Mouse (Mus musculus) myocyte (in vitro differentiated cells): ENCODE measurements around the gene Prss34. TPM values are rescaled to one million over a fixed set of nuclear protein-coding genes. Genes with fewer than 3 reads are reported as not detected.

Experiments used
- H3K27me3 ChIP-seq: one replicate; pipeline ENCODE4 v1.6.1; 2011; ENCODE audit not compliant: control insufficient read depth, insufficient read depth, insufficient read length
- H3K36me3 ChIP-seq: one replicate; pipeline ENCODE4 v1.6.1; 2011; ENCODE audit not compliant: control insufficient read depth, insufficient read depth
- H3K4me2 ChIP-seq: one replicate; pipeline ENCODE4 v1.6.1; 2011; ENCODE audit warnings: low read depth, control low read depth
- H3K4me3 ChIP-seq: one replicate; pipeline ENCODE4 v1.5.1; 2011; ENCODE audit warnings: mild to moderate bottlenecking, control low read depth, moderate library complexity
- H3K79me2 ChIP-seq: one replicate; pipeline ENCODE4 v1.6.1; 2011; ENCODE audit not compliant: control insufficient read depth, insufficient read depth
- H3ac ChIP-seq: one replicate; pipeline ENCODE4 v1.6.1; 2011; ENCODE audit not compliant: control insufficient read depth, insufficient read length
- CEBPB ChIP-seq: IDR thresholded peaks from 2 replicates; pipeline ENCODE4 v1.6.1; 2011; ENCODE audit warnings: mild to moderate bottlenecking, moderate library complexity; ENCODE audit not compliant: poor library complexity, insufficient read depth, severe bottlenecking
- E2F4 ChIP-seq: IDR thresholded peaks from one replicate; pipeline ENCODE4 v1.6.1; 2011; ENCODE audit warnings: mild to moderate bottlenecking, control low read depth, moderate library complexity; ENCODE audit not compliant: insufficient read depth
- MAX ChIP-seq: IDR thresholded peaks from one replicate; pipeline ENCODE4 v1.6.1; 2011; ENCODE audit warnings: low read depth, mild to moderate bottlenecking, control low read depth
- MYOD1 ChIP-seq, 3 experiments: IDR thresholded peaks; one replicate each; pipeline ENCODE4 v1.6.1; 2011; ENCODE audit warnings: control low read depth in 2 of 3, low read depth in 2 of 3, mild to moderate bottlenecking in 2 of 3, moderate library complexity in 1 of 3; ENCODE audit not compliant: insufficient read length in 2 of 3, control insufficient read depth in 1 of 3
- MYOG ChIP-seq, 3 experiments: IDR thresholded peaks; one replicate each; pipeline ENCODE4 v1.6.1; 2011; ENCODE audit warnings: control low read depth in 2 of 3, low read depth in 2 of 3, mild to moderate bottlenecking in 2 of 3; ENCODE audit not compliant: insufficient read length in 2 of 3, control insufficient read depth in 1 of 3, insufficient read depth in 1 of 3
- POLR2A ChIP-seq: IDR thresholded peaks from one replicate; pipeline ENCODE4 v1.6.1; 2011; ENCODE audit warnings: low read depth, mild to moderate bottlenecking, control low read depth, moderate library complexity; ENCODE audit not compliant: insufficient read length
- POLR2AphosphoS2 ChIP-seq: IDR thresholded peaks from one replicate; pipeline ENCODE4 v1.6.1; 2011; ENCODE audit warnings: low read depth, control low read depth; ENCODE audit not compliant: insufficient read length
- REST ChIP-seq: IDR thresholded peaks from one replicate; pipeline ENCODE4 v1.6.1; 2011; ENCODE audit warnings: mild to moderate bottlenecking, control low read depth, moderate library complexity; ENCODE audit not compliant: insufficient read depth, insufficient read length
- SRF ChIP-seq: IDR thresholded peaks from one replicate; pipeline ENCODE4 v1.6.1; 2011; ENCODE audit warnings: low read depth; ENCODE audit not compliant: control insufficient read depth, insufficient read length
- TCF12 ChIP-seq: IDR thresholded peaks from one replicate; pipeline ENCODE4 v1.6.1; 2011; ENCODE audit warnings: mild to moderate bottlenecking, control low read depth; ENCODE audit not compliant: poor library complexity, insufficient read depth, severe bottlenecking
- TCF3 ChIP-seq: IDR thresholded peaks from one replicate; pipeline ENCODE4 v1.6.1; 2011; ENCODE audit warnings: low read depth, control low read depth; ENCODE audit not compliant: insufficient read length
- USF1 ChIP-seq: IDR thresholded peaks from one replicate; pipeline ENCODE4 v1.6.1; 2011; ENCODE audit warnings: low read depth, mild to moderate bottlenecking, control low read depth, moderate library complexity
- polyA plus RNA-seq: library from polyadenylated mRNA; unstranded; fragments of >200 nt; fragmentation: generic; extraction: Trizol; gene quantifications from one replicate; pipeline ENCODE4 v1.2.1, GENCODE M21; 2012; ENCODE audit warnings: missing spikeins

Gene Prss34
- polyA plus RNA-seq, 1 experiment: not detected

- H3ac ChIP-seq: no peak within 1 kb of the TSS
- H3K4me2 ChIP-seq: no peak within 1 kb of the TSS
- TF ChIP-seq CEBPB: no peak
- no peak for TF ChIP-seq POLR2A
- TF ChIP-seq TCF3: no peak
- no peak for TF ChIP-seq REST
- TF ChIP-seq POLR2AphosphoS2: no peak
- TF ChIP-seq MYOG (IDR thresholded peaks at IDR 0.05; ENCODE audit: control insufficient read depth in 1 of 3, insufficient read depth in 1 of 3, insufficient read length in 2 of 3, low read depth in 2 of 3): no peak
- no peak for TF ChIP-seq E2F4
- TF ChIP-seq TCF12: no peak
- TF ChIP-seq MAX: no peak
- TF ChIP-seq MYOD1 (IDR thresholded peaks at IDR 0.05; ENCODE audit: control insufficient read depth in 1 of 3, insufficient read length in 2 of 3, low read depth in 2 of 3): no peak
- TF ChIP-seq USF1: no peak
- TF ChIP-seq SRF: no peak
- H3K27me3 ChIP-seq: peaks cover 15% of the 10 kb centered on the region
- H3K79me2 ChIP-seq: no peaks in the 10 kb centered on the region
- H3K4me3 ChIP-seq: no peak within 1 kb of the TSS
- no peaks in the 10 kb centered on the region for H3K36me3 ChIP-seq
Measured at GRCm38 (mm10) chr17:25345462-25345861, 47.3 kb downstream of the Prss34 start, which contains the start of gene Tpsab1. Tpsab1 (minus strand) TSS chr17:25345562.

Other genes starting within 250 kb of the Prss34 start
- gene Tmem204, start 214.8 kb upstream of the Prss34 start, polyA plus RNA-seq: 0.43 TPM
- 14.4 TPM for gene Telo2, start 182.4 kb upstream of the Prss34 start, polyA plus RNA-seq
- gene Ptx4, start 177.6 kb upstream of the Prss34 start, polyA plus RNA-seq: not detected
- gene Clcn7, start 165.0 kb upstream of the Prss34 start, polyA plus RNA-seq: 22.9 TPM
- not detected for gene Ccdc154, start 135.9 kb upstream of the Prss34 start, polyA plus RNA-seq
- gene Gm38655, start 122.9 kb upstream of the Prss34 start, polyA plus RNA-seq: not detected
- gene BC003965, start 113.8 kb upstream of the Prss34 start, polyA plus RNA-seq: 13.7 TPM
- gene Unkl, start 110.0 kb upstream of the Prss34 start, polyA plus RNA-seq: 1.9 TPM
- gene Gnptg, start 58.3 kb upstream of the Prss34 start, polyA plus RNA-seq: 26.5 TPM
- gene Tsr3, start 58.2 kb upstream of the Prss34 start, polyA plus RNA-seq: 44.7 TPM
- gene Baiap3, start 42.0 kb upstream of the Prss34 start, polyA plus RNA-seq: 0.01 TPM
- 246 TPM for gene Ube2i, start 23.8 kb upstream of the Prss34 start, polyA plus RNA-seq
- not detected for gene Prss28, start 10.3 kb downstream of the Prss34 start, polyA plus RNA-seq
- gene Prss29, start 20.3 kb downstream of the Prss34 start, polyA plus RNA-seq: not detected
- 0.47 TPM for gene Tpsab1, start 47.2 kb downstream of the Prss34 start, polyA plus RNA-seq
- gene Tpsb2, start 67.9 kb downstream of the Prss34 start, polyA plus RNA-seq: not detected
- gene Tpsg1, start 70.9 kb downstream of the Prss34 start, polyA plus RNA-seq: not detected
- gene Cacna1h, start 135.4 kb downstream of the Prss34 start, polyA plus RNA-seq: 0.12 TPM
- gene Tekt4, start 156.2 kb downstream of the Prss34 start, polyA plus RNA-seq: not detected
- not detected for gene Sstr5, start 198.9 kb downstream of the Prss34 start, polyA plus RNA-seq